Mouse (Mus musculus): ENCODE data around the gene Uchl5. TPM values are rescaled to one million over a fixed set of nuclear protein-coding genes. Genes with fewer than 3 reads are reported as not detected.

Uchl5 gene
- polyA plus RNA-seq, 1 experiment from 2014 or later: 74.0 TPM

- Histone ChIP-seq H3K9me3 (ENCODE audit: low read depth, low read length) (no peaks in the 10 kb centered on the region), H3K9ac (no peak overlapping the region), H3K36me3 (ENCODE audit: insufficient read depth) (peaks cover 17% of the 10 kb centered on the region; the same call in 1 of the 2 replicates), H3K27ac (ENCODE audit: low read depth) (no peak overlapping the region), H3K27me3 (ENCODE audit: insufficient read depth, low read length) (no peaks in the 10 kb centered on the region), H3K4me1 (ENCODE audit: insufficient read depth) (no peaks in the 10 kb centered on the region), H3K4me2 (no peak overlapping the region), H3K4me3 (ENCODE audit: low read depth, low read length) (no peak overlapping the region)
- DNase-seq (peak; percentile 96), ATAC-seq (ENCODE audit: insufficient read depth) (peak; percentile 86)
- TF ChIP-seq CTCF (IDR thresholded peaks at IDR 0.05; ENCODE audit: low read depth): peak; percentile 61
- WGBS: 38% methylated on average over 4 of the region's 4 CpGs
Measured at GRCm38 (mm10) chr1:143803537-143803936, 26.5 kb downstream of the Uchl5 start.

DNA sequence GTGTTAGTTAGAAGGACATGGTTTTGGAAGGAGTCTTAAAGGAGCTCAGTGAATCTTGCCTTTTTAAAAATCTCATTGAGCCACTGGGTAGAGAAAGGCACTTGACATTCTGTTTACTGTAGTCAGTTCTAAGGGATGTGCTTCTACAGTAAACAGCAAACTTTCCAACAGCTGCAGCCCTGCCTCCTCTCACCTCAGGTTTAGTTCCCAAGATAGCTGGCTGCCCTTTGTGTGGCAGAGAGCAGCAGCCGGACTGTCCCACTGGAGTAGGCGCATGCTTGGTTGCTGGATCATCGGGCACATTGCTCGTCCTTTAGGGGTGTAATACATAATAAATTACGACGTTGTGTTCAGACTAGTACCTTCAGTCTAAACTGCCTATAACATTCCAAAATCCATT lies 32.0 kb downstream of the Uchl5 start:
- no peak for ATAC-seq (ENCODE audit: insufficient read depth)
- WGBS: 73% methylated on average over 6 of the region's 6 CpGs
- H3K36me3 ChIP-seq (ENCODE audit: insufficient read depth): peaks cover 11% of the 10 kb centered on the region; the same call in 1 of the 2 replicates
- H3K9ac ChIP-seq: no peak overlapping the region
- no peak overlapping the region for H3K4me3 ChIP-seq (ENCODE audit: low read depth, low read length)
- no peak overlapping the region for H3K27ac ChIP-seq (ENCODE audit: low read depth)
- no peaks in the 10 kb centered on the region for H3K27me3 ChIP-seq (ENCODE audit: insufficient read depth, low read length)
- no peak for TF ChIP-seq CTCF (IDR thresholded peaks at IDR 0.05; ENCODE audit: low read depth)
- H3K9me3 ChIP-seq (ENCODE audit: low read depth, low read length): no peaks in the 10 kb centered on the region
- no peak overlapping the region for H3K4me2 ChIP-seq
- H3K4me1 ChIP-seq (ENCODE audit: insufficient read depth): no peaks in the 10 kb centered on the region
- no peak for DNase-seq

- WGBS: 37% methylated on average over 7 of the region's 7 CpGs
- no peak overlapping the region for H3K4me3 ChIP-seq (ENCODE audit: low read depth, low read length)
- peak; percentile 90 for ATAC-seq (ENCODE audit: insufficient read depth)
- DNase-seq: peak; percentile 86
- no peak overlapping the region for H3K27ac ChIP-seq (ENCODE audit: low read depth)
- H3K9ac ChIP-seq: no peak overlapping the region
- H3K4me2 ChIP-seq: no peak overlapping the region
- no peaks in the 10 kb centered on the region for H3K27me3 ChIP-seq (ENCODE audit: insufficient read depth, low read length)
- H3K9me3 ChIP-seq (ENCODE audit: low read depth, low read length): no peaks in the 10 kb centered on the region
- TF ChIP-seq CTCF (IDR thresholded peaks at IDR 0.05; ENCODE audit: low read depth): peak; percentile 91
- 0 out of 2 replicates have a peak, but pooled peaks cover 4% of the 10 kb centered on the region for H3K36me3 ChIP-seq (ENCODE audit: insufficient read depth)
- H3K4me1 ChIP-seq (ENCODE audit: insufficient read depth): no peaks in the 10 kb centered on the region
Measured at GRCm38 (mm10) chr1:143813676-143814360, 36.7 kb downstream of the Uchl5 start.

GRCm38 (mm10) chr1:143820096-143820877 lies 43.2 kb downstream of the Uchl5 start:
- TF ChIP-seq CTCF (IDR thresholded peaks at IDR 0.05; ENCODE audit: low read depth): no peak
- Histone ChIP-seq H3K27me3 (ENCODE audit: insufficient read depth, low read length) (no peaks in the 10 kb centered on the region), H3K9me3 (ENCODE audit: low read depth, low read length) (no peaks in the 10 kb centered on the region), H3K4me2 (no peak overlapping the region), H3K36me3 (ENCODE audit: insufficient read depth) (no peaks in the 10 kb centered on the region), H3K9ac (no peak overlapping the region), H3K4me1 (ENCODE audit: insufficient read depth) (no peaks in the 10 kb centered on the region), H3K27ac (ENCODE audit: low read depth) (peak overlapping the region; percentile 67; the same call in 1 of the 2 replicates), H3K4me3 (ENCODE audit: low read depth, low read length) (no peak overlapping the region)
- peak; percentile 49 for DNase-seq
- 61% methylated on average over 2 of the region's 2 CpGs for WGBS
- ATAC-seq (ENCODE audit: insufficient read depth): peak; percentile 80; the same call in 1 of the 2 replicates

GRCm38 (mm10) chr1:143822677-143823076 lies 45.6 kb downstream of the Uchl5 start:
- 74% methylated on average over 3 of the region's 3 CpGs for WGBS
- no peak for TF ChIP-seq CTCF (IDR thresholded peaks at IDR 0.05; ENCODE audit: low read depth)
- DNase-seq (no peak), ATAC-seq (ENCODE audit: insufficient read depth) (no peak)
- Histone ChIP-seq H3K27ac (ENCODE audit: low read depth) (no peak overlapping the region), H3K4me3 (ENCODE audit: low read depth, low read length) (no peak overlapping the region), H3K9me3 (ENCODE audit: low read depth, low read length) (no peaks in the 10 kb centered on the region), H3K27me3 (ENCODE audit: insufficient read depth, low read length) (no peaks in the 10 kb centered on the region), H3K9ac (no peak overlapping the region), H3K36me3 (ENCODE audit: insufficient read depth) (no peaks in the 10 kb centered on the region), H3K4me1 (ENCODE audit: insufficient read depth) (no peaks in the 10 kb centered on the region), H3K4me2 (no peak overlapping the region)

GRCm38 (mm10) chr1:143830713-143831112 lies 53.6 kb downstream of the Uchl5 start:
- no peak overlapping the region for H3K9ac ChIP-seq
- WGBS: 38% methylated on average over 3 of the region's 3 CpGs
- TF ChIP-seq CTCF (IDR thresholded peaks at IDR 0.05; ENCODE audit: low read depth): no peak
- no peak overlapping the region for H3K4me3 ChIP-seq (ENCODE audit: low read depth, low read length)
- H3K4me1 ChIP-seq (ENCODE audit: insufficient read depth): no peaks in the 10 kb centered on the region
- no peak overlapping the region for H3K27ac ChIP-seq (ENCODE audit: low read depth)
- no peaks in the 10 kb centered on the region for H3K36me3 ChIP-seq (ENCODE audit: insufficient read depth)
- no peaks in the 10 kb centered on the region for H3K9me3 ChIP-seq (ENCODE audit: low read depth, low read length)
- H3K27me3 ChIP-seq (ENCODE audit: insufficient read depth, low read length): no peaks in the 10 kb centered on the region
- ATAC-seq (ENCODE audit: insufficient read depth) (no peak), DNase-seq (no peak)
- no peak overlapping the region for H3K4me2 ChIP-seq
